Mouse (Mus musculus): Measurements from ENCODE around the gene Patl1. TPM values are rescaled to one million over a fixed set of nuclear protein-coding genes. Genes with fewer than 3 reads are reported as not detected.
"Not testable (repeated sequence)": the region's sequence is repeated elsewhere in the genome, so short reads cannot be mapped to it uniquely, and the experiment has no call there.

Gene Patl1
- total RNA-seq, 2 experiments from 2014 or later = 19.8 to 24.8 TPM

GRCm38 (mm10) chr19:11969155-11970050, 57.2 kb downstream of the Patl1 start:
- no peak for DNase-seq

GRCm38 (mm10) chr19:11973511-11974222, 61.5 kb downstream of the Patl1 start:
- no peak for DNase-seq

- DNase-seq = no peak
Observed at GRCm38 (mm10) chr19:11974223-11974540, 62.0 kb downstream of the Patl1 start.

GRCm38 (mm10) chr19:11975683-11976082, 63.5 kb downstream of the Patl1 start:
- no peak for DNase-seq

- DNase-seq = no peak
Observed at GRCm38 (mm10) chr19:11977363-11977762, 65.2 kb downstream of the Patl1 start.

- DNase-seq = no peak
Observed at GRCm38 (mm10) chr19:11980471-11980870, 68.3 kb downstream of the Patl1 start.

GRCm38 (mm10) chr19:11984614-11985013, 72.4 kb downstream of the Patl1 start:
- not testable (repeated sequence) for DNase-seq

GRCm38 (mm10) chr19:11987841-11988240, 75.6 kb downstream of the Patl1 start:
- DNase-seq = no peak

- DNase-seq = no peak
Observed at GRCm38 (mm10) chr19:11989334-11989733, 77.1 kb downstream of the Patl1 start.

GRCm38 (mm10) chr19:11992034-11992433, 79.8 kb downstream of the Patl1 start:
- DNase-seq = no peak

GRCm38 (mm10) chr19:11992441-11993029, 80.3 kb downstream of the Patl1 start:
- no peak for DNase-seq

Small RNA genes lying within 50 kb of the gene (microRNA-seq; reads per million reads assigned to microRNA genes)
- 4.2 to 4.4 reads per million in 2 experiments for gene Mir6994

Other genes starting within 250 kb of the Patl1 start
- gene Oosp1, start 221.2 kb upstream of the Patl1 start, total RNA-seq (2021) = not detected
- not detected for gene Oosp3, start 215.3 kb upstream of the Patl1 start, total RNA-seq (2021)
- gene Gif, start 164.8 kb upstream of the Patl1 start, total RNA-seq (2021) = not detected
- 10 to 100 TPM; 33.4 to 34.5 TPM for gene Mrpl16, start 142.0 kb upstream of the Patl1 start, total RNA-seq (2021)
- 10 to 100 TPM; 28.2 to 36.3 TPM for gene Stx3, start 93.0 kb upstream of the Patl1 start, total RNA-seq (2021)
- gene Olfr1417, start 73.2 kb upstream of the Patl1 start, total RNA-seq (2021) = not detected
- not detected for gene Olfr1418, start 51.3 kb upstream of the Patl1 start, total RNA-seq (2021)
- not detected for gene Olfr1419, start 37.3 kb upstream of the Patl1 start, total RNA-seq (2021)
- gene Olfr1420, start 25.8 kb upstream of the Patl1 start, total RNA-seq (2021) = not detected
- gene Osbp, start 53.5 kb downstream of the Patl1 start, total RNA-seq (2021) = 10 to 100 TPM; 51.1 to 52.3 TPM
- gene Olfr1423, start 128.9 kb downstream of the Patl1 start, total RNA-seq (2021) = not detected
- gene Olfr1424, start 150.3 kb downstream of the Patl1 start, total RNA-seq (2021) = not detected
- gene Olfr1425, start 165.3 kb downstream of the Patl1 start, total RNA-seq (2021) = not detected
- gene Olfr1426, start 179.6 kb downstream of the Patl1 start, total RNA-seq (2021) = not detected
- not detected for gene Olfr1427, start 190.9 kb downstream of the Patl1 start, total RNA-seq (2021)
- not detected for gene Olfr1428, start 203.5 kb downstream of the Patl1 start, total RNA-seq (2021)
- gene Olfr76, start 210.8 kb downstream of the Patl1 start, total RNA-seq (2021) = not detected